Mouse (Mus musculus) T-helper 1 cell (primary cell): ENCODE measurements at regions not wholly inside any gene's neighbourhood (a gene's known extent, or its start where the extent isn't known, plus 50 kb on each side); places are given as distances from the start of the nearest gene placed in this dataset.

Source experiments
- in situ Hi-C: fragments of 300-600 bp; cut with MboI, MseI; formaldehyde crosslinking; loops from one replicate; pipeline ENCODE4 v1.15.1; 2025; ENCODE audit warnings: high pct_unique_total_duplicates

DNA sequence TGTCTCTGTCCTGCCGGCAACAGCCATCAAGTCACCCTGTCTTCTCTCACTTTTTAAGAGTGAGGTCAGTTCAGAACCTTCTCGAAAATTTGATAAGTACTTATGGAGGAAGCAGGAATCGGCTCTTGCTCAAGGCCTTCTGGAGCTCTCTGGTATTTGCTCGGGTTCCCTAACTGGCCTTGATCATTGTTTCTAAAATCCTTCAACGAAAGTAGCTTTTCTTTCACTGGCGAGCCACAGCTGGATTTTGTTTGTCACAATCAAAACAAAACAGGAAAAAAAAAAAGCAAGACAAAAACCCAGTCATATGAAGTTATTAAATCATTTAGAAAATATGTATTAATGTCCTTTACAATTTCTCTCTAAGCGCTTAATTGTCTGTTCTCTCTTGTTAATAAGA, 156.6 kb upstream of the Tex13c2 start:
- in situ Hi-C loops: no loop called here

DNA sequence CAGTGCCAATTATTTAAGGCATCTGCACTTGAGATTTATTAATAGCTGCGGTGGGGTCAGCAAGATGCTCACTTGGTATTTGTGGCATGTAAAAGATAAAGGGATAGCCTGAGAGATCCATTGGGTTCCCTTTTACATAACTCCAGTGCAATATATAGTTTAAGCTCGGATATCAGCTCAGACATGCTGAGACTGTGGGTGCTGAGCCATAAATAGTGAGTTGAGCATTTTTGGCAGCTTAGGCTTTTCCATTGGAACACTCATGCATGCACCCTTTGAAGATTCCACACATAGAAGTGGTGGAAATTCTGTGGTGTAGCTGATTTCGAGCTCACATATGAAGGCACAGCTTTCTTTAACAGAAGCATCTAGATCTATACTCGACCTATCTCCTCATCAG, 155.9 kb upstream of the Tex13c2 start:
- in situ Hi-C loops: no loop called here

GRCm38 (mm10) chrX:42334794-42335193, 154.7 kb upstream of the Tex13c2 start:
- in situ Hi-C loops: no loop called here

DNA sequence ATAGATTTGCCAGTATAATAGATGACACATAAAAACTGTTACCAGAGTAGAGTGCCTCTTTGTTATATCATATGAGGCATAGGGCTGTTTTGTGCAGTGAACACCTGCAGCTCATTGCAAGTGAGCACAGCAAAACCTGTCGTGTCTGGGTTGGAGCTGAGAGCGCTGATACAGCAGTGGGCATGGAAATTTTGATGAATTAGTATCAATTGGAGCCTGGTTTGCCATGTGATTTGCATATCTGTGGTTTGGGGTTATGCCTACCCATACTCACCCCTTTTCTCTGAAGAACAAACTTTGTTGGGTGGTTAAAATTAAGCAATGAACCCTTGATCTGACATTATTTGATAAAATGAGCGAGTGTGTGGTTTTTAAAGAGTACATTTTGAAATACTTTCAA, 152.7 kb upstream of the Tex13c2 start:
- in situ Hi-C loops: no loop called here

DNA sequence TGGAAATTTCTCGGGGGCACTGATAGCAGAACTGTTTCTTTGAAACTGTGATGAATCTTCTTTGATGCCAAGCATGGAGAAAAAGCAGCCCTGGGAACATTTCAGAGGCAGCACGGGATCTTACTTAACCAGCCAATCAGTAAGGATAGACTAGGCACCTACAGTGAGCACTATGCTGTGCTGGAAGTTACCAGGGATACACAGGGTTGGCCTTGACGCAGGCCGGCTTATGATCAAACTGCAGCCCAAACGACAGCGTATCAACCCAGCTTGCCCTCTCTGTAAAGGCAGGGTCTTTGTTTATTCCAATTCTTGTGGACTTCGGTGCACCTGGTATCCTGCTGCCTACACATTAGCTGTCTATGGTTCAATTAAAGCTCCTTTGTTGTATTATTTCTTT, 147.1 kb upstream of the Tex13c2 start:
- in situ Hi-C loops: loop anchor here (10.0 kb wide), 1 partner anchor 152 kb away; no protein-coding TSS in a partner anchor

GRCm38 (mm10) chrX:42342951-42343879, 146.3 kb upstream of the Tex13c2 start:
- in situ Hi-C loops: loop anchor here (10.0 kb wide), 1 partner anchor 152 kb away; no protein-coding TSS in a partner anchor

- in situ Hi-C loops: no loop called here
Observed at GRCm38 (mm10) chrX:42352610-42353254, 136.8 kb upstream of the Tex13c2 start.

GRCm38 (mm10) chrX:42359381-42360172, 129.9 kb upstream of the Tex13c2 start:
- in situ Hi-C loops: loop anchor here (5.0 kb wide), 1 partner anchor 148 kb away; no protein-coding TSS in a partner anchor

- in situ Hi-C loops: loop anchor here (5.0 kb wide), 1 partner anchor 147 kb away; no protein-coding TSS in a partner anchor
Observed at GRCm38 (mm10) chrX:42360173-42360931, 129.1 kb upstream of the Tex13c2 start.

DNA sequence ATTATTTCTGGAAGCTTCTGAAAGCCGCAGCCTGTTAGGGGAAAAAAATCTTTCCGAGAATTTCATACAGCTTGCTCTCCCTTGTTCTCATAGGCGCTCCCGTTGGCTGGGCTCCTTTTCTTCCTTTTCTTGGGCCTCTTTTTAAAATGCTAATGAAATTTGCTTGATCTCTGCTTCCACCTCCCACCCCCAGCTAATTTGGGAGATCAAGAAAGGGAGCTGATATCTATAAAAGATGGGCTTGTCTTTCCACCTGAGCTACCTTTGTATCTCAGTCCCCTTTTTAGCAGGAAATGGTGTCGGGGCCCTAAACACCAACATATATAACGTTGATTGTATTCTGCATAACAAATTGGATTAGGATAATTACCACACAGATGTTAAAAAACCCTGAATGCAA, 128.5 kb upstream of the Tex13c2 start:
- in situ Hi-C loops: loop anchor here (5.0 kb wide), 1 partner anchor 146 kb away; no protein-coding TSS in a partner anchor

GRCm38 (mm10) chrX:42361400-42362028, 128.0 kb upstream of the Tex13c2 start:
- in situ Hi-C loops: loop anchor here (5.0 kb wide), 1 partner anchor 146 kb away; no protein-coding TSS in a partner anchor

- in situ Hi-C loops: loop anchor here (5.0 kb wide), 1 partner anchor 143 kb away; no protein-coding TSS in a partner anchor
Observed at GRCm38 (mm10) chrX:42364137-42364536, 125.4 kb upstream of the Tex13c2 start.

DNA sequence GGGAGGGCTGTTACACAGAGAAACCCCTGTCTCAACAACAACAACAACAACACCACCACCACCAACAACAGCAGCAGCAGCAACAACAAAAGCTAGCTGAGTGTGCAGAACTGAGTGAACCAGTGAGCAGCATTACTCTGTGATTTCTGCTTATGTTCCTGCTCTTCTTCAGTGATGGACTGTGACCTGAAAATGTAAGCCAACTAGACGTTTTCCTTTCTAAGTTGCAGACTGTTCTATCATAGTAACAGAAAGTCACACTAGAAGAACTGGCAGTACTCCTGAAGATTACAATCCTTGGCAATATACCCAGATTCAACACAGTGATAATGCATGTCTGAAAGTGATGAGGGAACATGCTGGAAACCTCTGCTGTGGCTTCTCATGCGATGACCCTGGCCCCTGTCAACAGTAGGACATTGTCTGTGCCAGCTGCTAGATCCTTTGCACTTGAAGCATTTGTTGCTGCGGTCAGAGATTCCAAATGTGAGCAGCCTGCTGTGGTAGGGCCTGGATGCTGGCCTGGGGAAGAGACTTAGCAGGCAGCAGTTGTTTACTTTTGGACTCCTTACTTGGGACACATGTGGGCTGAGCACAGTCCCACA, 115.6 kb upstream of the Tex13c2 start:
- in situ Hi-C loops: no loop called here

DNA sequence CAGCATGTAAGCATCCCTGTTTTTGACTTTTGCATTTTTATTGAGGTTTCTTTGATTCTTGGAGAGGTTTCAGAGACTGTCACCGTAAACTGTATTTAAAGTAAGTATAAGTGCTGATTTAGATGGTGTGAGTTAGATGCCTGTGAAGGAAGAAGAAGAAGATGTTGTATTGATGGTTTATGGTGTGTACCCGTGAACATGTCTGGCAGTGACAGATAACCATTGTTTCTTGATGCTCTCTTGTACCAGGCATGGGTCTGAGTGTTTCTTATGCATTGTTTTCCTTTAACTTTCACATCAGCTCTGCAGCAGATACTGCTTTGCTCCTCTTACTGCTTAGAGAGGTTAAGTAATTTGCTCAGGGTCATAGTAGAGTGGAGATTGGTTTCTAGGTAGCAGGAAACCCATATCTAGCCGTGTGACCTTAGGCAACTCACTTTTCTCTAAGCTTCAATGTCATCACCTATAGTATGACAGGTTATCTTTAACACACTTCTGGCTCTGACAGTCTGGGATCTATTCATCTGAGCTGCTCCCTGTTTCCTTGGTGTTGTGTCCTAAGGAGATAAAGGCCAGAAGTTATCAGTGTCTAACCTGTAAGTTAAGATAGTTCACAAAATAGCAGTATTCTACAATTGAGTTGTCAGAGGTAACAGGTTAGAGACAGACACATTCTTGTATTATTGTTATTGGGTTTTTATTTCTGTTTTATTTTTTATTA, 95.5 kb upstream of the Tex13c2 start:
- in situ Hi-C loops: no loop called here

- in situ Hi-C loops: no loop called here
Observed at GRCm38 (mm10) chrX:42396441-42396840, 93.0 kb upstream of the Tex13c2 start.

GRCm38 (mm10) chrX:42398836-42399235, 90.7 kb upstream of the Tex13c2 start:
- in situ Hi-C loops: no loop called here

DNA sequence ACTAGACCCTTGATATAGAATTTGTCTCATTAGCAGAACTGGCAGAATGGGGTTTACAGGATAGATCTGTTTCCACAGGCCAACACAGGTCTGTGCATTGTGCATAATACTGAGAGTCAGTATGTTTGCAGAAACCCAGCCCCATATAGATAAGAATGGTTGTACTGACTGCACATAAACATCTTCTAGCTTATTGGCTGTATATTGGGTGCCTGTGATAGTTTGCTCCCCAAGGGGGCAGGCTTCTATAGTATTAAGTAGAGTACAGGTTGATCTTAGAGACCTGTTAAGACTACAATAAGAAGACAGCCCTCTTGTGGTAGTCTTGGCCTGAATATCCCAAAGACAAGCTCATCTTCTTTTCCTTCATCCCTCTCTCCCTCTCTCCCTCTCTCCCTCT, 90.1 kb upstream of the Tex13c2 start:
- in situ Hi-C loops: no loop called here

DNA sequence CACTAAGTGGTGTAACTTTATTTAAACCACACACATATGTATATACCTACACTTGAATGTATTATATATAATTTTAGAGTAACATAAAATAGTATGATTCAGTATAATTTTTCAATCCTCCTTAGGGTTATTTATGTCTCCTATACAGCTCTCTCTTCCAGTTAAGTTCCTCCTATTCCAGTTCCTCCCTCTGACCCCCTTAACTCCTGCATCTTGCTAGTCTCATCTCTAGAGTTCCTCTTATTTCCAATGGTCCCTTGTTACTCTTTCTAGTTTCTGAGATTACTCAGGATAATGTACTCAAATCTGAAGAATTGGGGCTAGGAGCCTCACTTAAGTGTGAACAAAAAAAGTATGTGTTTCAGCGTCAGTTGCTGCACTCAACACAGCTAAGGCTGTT, 88.4 kb upstream of the Tex13c2 start:
- in situ Hi-C loops: no loop called here
